Mouse (Mus musculus) brain, embryonic 14.5 days (tissue): ENCODE data around the gene Sec14l5.

ENCODE experiments used
- CTCF ChIP-seq: fragments of 200-500 bp; IDR thresholded peaks from 2 replicates; pipeline ENCODE4 v1.5.1; 2012; ENCODE audit warnings: inconsistent platforms, mild to moderate bottlenecking, moderate library complexity, borderline replicate concordance; ENCODE audit not compliant: insufficient read depth, insufficient read length; ENCODE audit errors: extremely low read depth
- POLR2A ChIP-seq: fragments of 200-500 bp; IDR thresholded peaks from 2 replicates; pipeline ENCODE4 v1.6.1; 2012; ENCODE audit warnings: mild to moderate bottlenecking, inconsistent platforms, borderline replicate concordance; ENCODE audit not compliant: poor library complexity, insufficient read depth, insufficient read length, severe bottlenecking; ENCODE audit errors: extremely low read depth

GRCm38 (mm10) chr16:5130766-5131165 lies 16.1 kb upstream of the Sec14l5 start:
- TF ChIP-seq CTCF (no peak), POLR2A (no peak)
